Mouse (Mus musculus) spleen, adult 2 months (tissue): Measurements from ENCODE around the gene Ctrb1.

Experiments used
- CTCF ChIP-seq: fragments of 200-500 bp; IDR thresholded peaks from 2 replicates; pipeline ENCODE4 v1.5.1; 2011; ENCODE audit warnings: mild to moderate bottlenecking, inconsistent platforms; ENCODE audit not compliant: insufficient read depth, insufficient read length, insufficient replicate concordance; ENCODE audit errors: extremely low read depth
- POLR2A ChIP-seq: fragments of 200-500 bp; IDR thresholded peaks from 2 replicates; pipeline ENCODE4 v1.6.1; 2011; ENCODE audit warnings: low read depth, low read length, inconsistent platforms

DNA sequence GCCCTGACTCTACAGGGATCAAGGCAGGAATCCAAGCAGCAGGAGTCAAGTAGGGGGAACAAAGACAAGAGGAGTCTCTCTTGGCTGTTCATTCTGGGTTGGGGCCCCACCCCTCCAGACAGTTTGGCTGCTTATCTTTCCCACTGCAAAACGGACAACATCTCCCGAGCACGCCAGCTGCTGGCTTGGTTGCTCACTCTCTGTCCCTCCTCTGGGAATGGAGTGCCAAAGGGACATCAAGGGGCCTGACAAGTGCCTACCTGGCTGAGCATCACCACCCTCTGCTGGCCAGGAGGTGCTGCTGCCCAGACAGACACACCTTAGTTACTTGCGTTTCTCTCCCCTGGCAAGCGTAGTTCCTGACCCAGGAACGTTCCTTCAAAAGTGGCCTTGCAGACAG, 27.1 kb upstream of the Ctrb1 start:
- TF ChIP-seq CTCF, result no peak
- TF ChIP-seq POLR2A, result no peak
